Mouse (Mus musculus): ENCODE measurements around the gene 4933402N03Rik.

Gene 4933402N03Rik

GRCm38 (mm10) chr7:131146214-131146613, at the start of gene 4933402N03Rik:
Gene 4933402N03Rik (minus strand): TSS chr7:131146314.
- DNase-seq (ENCODE audit: low read depth, low spot score) = no peak

- DNase-seq (ENCODE audit: low read depth, low spot score) = no peak
These were observed 41.9 kb upstream of the 4933402N03Rik start for GRCm38 (mm10) chr7:131187996-131188395.

GRCm38 (mm10) chr7:131187047-131187446, 40.9 kb upstream of the 4933402N03Rik start:
- no peak for DNase-seq (ENCODE audit: low read depth, low spot score)

GRCm38 (mm10) chr7:131184339-131184738, 38.2 kb upstream of the 4933402N03Rik start:
- no peak for DNase-seq (ENCODE audit: low read depth, low spot score)

GRCm38 (mm10) chr7:131182685-131183084, 36.6 kb upstream of the 4933402N03Rik start:
- DNase-seq (ENCODE audit: low read depth, low spot score) = no peak

GRCm38 (mm10) chr7:131174121-131174520, 28.0 kb upstream of the 4933402N03Rik start, which contains the start of gene 5430419D17Rik:
Gene 5430419D17Rik (plus strand): TSS chr7:131174402.
- DNase-seq (ENCODE audit: low read depth, low spot score) = no peak

- DNase-seq (ENCODE audit: low read depth, low spot score) = no peak
These were observed 23.0 kb upstream of the 4933402N03Rik start for GRCm38 (mm10) chr7:131169099-131169498.

GRCm38 (mm10) chr7:131167771-131168170, 21.7 kb upstream of the 4933402N03Rik start:
- no peak for DNase-seq (ENCODE audit: low read depth, low spot score)

- no peak for DNase-seq (ENCODE audit: low read depth, low spot score)
These were observed 16.1 kb upstream of the 4933402N03Rik start for GRCm38 (mm10) chr7:131162251-131162650.

GRCm38 (mm10) chr7:131153044-131153443, 6.9 kb upstream of the 4933402N03Rik start:
- no peak for DNase-seq (ENCODE audit: low read depth, low spot score)

- no peak for DNase-seq (ENCODE audit: low read depth, low spot score)
These were observed 4.1 kb upstream of the 4933402N03Rik start for GRCm38 (mm10) chr7:131150179-131150578.

- DNase-seq (ENCODE audit: low read depth, low spot score) = no peak
These were observed 12.9 kb downstream of the 4933402N03Rik start for GRCm38 (mm10) chr7:131133181-131133580.

- no peak for DNase-seq (ENCODE audit: low read depth, low spot score)
These were observed 16.1 kb downstream of the 4933402N03Rik start for GRCm38 (mm10) chr7:131130021-131130420.

GRCm38 (mm10) chr7:131122210-131122807, 23.8 kb downstream of the 4933402N03Rik start:
- DNase-seq (ENCODE audit: low read depth, low spot score) = no peak

GRCm38 (mm10) chr7:131114434-131114833, 31.7 kb downstream of the 4933402N03Rik start:
- no peak for DNase-seq (ENCODE audit: low read depth, low spot score)

GRCm38 (mm10) chr7:131113676-131114075, 32.4 kb downstream of the 4933402N03Rik start:
- no peak for DNase-seq (ENCODE audit: low read depth, low spot score)

GRCm38 (mm10) chr7:131112486-131112885, 33.6 kb downstream of the 4933402N03Rik start:
- peak; percentile 22 for DNase-seq (ENCODE audit: low read depth, low spot score)
